Mouse (Mus musculus) ES-E14 (cell line): ENCODE measurements at regions not wholly inside any gene's neighbourhood (a gene's known extent, or its start where the extent isn't known, plus 50 kb on each side); places are given as distances from the start of the nearest gene placed in this dataset.

Experiments used
- DNase-seq: peaks from one replicate; pipeline ENCODE4 v3.0.0-alpha.2; 2013; ENCODE audit warnings: low read depth, low spot score
- H3K27ac ChIP-seq: 2 replicates; pipeline ENCODE4 v1.5.1; 2012; ENCODE audit warnings: low read depth, mild to moderate bottlenecking, low read length, moderate library complexity, mixed read lengths; ENCODE audit not compliant: poor library complexity, insufficient read depth, severe bottlenecking
- H3K36me3 ChIP-seq: 2 replicates; pipeline ENCODE4 v1.6.1; 2012; ENCODE audit warnings: mild to moderate bottlenecking, low read length, moderate library complexity, mixed read lengths; ENCODE audit not compliant: control insufficient read depth, poor library complexity, insufficient read depth, severe bottlenecking
- H3K4me1 ChIP-seq, 2 experiments: fragments of 150-350 bp in 1 of 2; sonication (generic) in 1 of 2; 2 replicates each; pipeline ENCODE4 v1.6.1; 2012; ENCODE audit warnings: low read length in 2 of 2, mild to moderate bottlenecking in 1 of 2, mixed read lengths in 1 of 2; ENCODE audit not compliant: control insufficient read depth in 2 of 2, insufficient read depth in 2 of 2, poor library complexity in 1 of 2
- H3K4me3 ChIP-seq, 2 experiments: fragments of 150-350 bp in 1 of 2; sonication (generic) in 1 of 2; 2 replicates each; pipeline ENCODE4 v1.5.1; 2012; ENCODE audit warnings: low read length in 2 of 2, low read depth in 1 of 2, mild to moderate bottlenecking in 1 of 2, mixed read lengths in 1 of 2; ENCODE audit not compliant: insufficient read depth in 1 of 2, poor library complexity in 1 of 2, severe bottlenecking in 1 of 2
- H3K9ac ChIP-seq: 2 replicates; pipeline ENCODE4 v1.6.1; 2012; ENCODE audit warnings: low read depth, mild to moderate bottlenecking, low read length, mixed read lengths; ENCODE audit not compliant: poor library complexity, insufficient read depth, severe bottlenecking
- H3K9me3 ChIP-seq: fragments of 150-350 bp; sonication (generic); 2 replicates; pipeline ENCODE4 v1.6.1; 2012; ENCODE audit warnings: low read depth, mild to moderate bottlenecking, low read length; ENCODE audit not compliant: control insufficient read depth, insufficient read depth
- CHD2 ChIP-seq: IDR thresholded peaks from 2 replicates; pipeline ENCODE4 v1.6.1; 2014; ENCODE audit warnings: mild to moderate bottlenecking, low read depth, low read length, inconsistent platforms
- HCFC1 ChIP-seq: IDR thresholded peaks from 2 replicates; pipeline ENCODE4 v1.6.1; 2012; ENCODE audit warnings: low read length, inconsistent platforms, borderline replicate concordance; ENCODE audit not compliant: insufficient read depth
- MAFK ChIP-seq: IDR thresholded peaks from 2 replicates; pipeline ENCODE4 v1.6.1; 2014; ENCODE audit warnings: mild to moderate bottlenecking, low read depth, low read length, inconsistent platforms; ENCODE audit not compliant: insufficient read depth
- ZC3H11A ChIP-seq: IDR thresholded peaks from 2 replicates; pipeline ENCODE4 v1.6.1; 2012; ENCODE audit warnings: low read depth, mild to moderate bottlenecking, inconsistent platforms, low read length, borderline replicate concordance
- ZNF384 ChIP-seq: IDR thresholded peaks from 2 replicates; pipeline ENCODE4 v1.6.1; 2012; ENCODE audit warnings: low read depth, low read length, inconsistent platforms
- in situ Hi-C, 2 experiments: fragments of 600-800 bp; cut with MboI; formaldehyde crosslinking; loops; one replicate each; pipeline ENCODE4 v1.15.1; 2025; ENCODE audit warnings: low sequenced_read_pairs in 2 of 2, inconsistent platforms in 1 of 2; ENCODE audit not compliant: unreplicated experiment in 2 of 2

GRCm38 (mm10) chr7:113069336-113069924 lies 115.7 kb downstream of the Rassf10 start:
- TF ChIP-seq ZNF384 (no peak), MAFK (no peak), HCFC1 (no peak), ZC3H11A (no peak), CHD2 (no peak)
- no peak for DNase-seq
- Histone ChIP-seq H3K27ac (no peak overlapping the region), H3K9me3 (no peaks in the 10 kb centered on the region), H3K4me3 (no peak overlapping the region), H3K36me3 (no peaks in the 10 kb centered on the region), H3K9ac (no peak overlapping the region), H3K4me1 (no peaks in the 10 kb centered on the region)
- in situ Hi-C loops, result no loop called here

- Histone ChIP-seq H3K27ac (no peak overlapping the region), H3K4me3 (no peak overlapping the region), H3K9me3 (no peaks in the 10 kb centered on the region), H3K4me1 (no peaks in the 10 kb centered on the region), H3K36me3 (no peaks in the 10 kb centered on the region), H3K9ac (no peak overlapping the region)
- in situ Hi-C loops, result no loop called here
- TF ChIP-seq MAFK (no peak), CHD2 (no peak), ZNF384 (no peak), ZC3H11A (no peak), HCFC1 (no peak)
- no peak for DNase-seq
These were observed 117.7 kb downstream of the Rassf10 start for GRCm38 (mm10) chr7:113071418-113071817.

- no peak for DNase-seq
- no peaks in the 10 kb centered on the region for H3K9me3 ChIP-seq
- no peaks in the 10 kb centered on the region for H3K36me3 ChIP-seq
- in situ Hi-C loops, result no loop called here
- no peak overlapping the region for H3K4me3 ChIP-seq
- H3K4me1 ChIP-seq, result no peaks in the 10 kb centered on the region
- H3K27ac ChIP-seq, result no peak overlapping the region
- TF ChIP-seq HCFC1 (no peak), ZNF384 (no peak), CHD2 (no peak), MAFK (no peak), ZC3H11A (no peak)
- H3K9ac ChIP-seq, result no peak overlapping the region
These were observed 120.0 kb downstream of the Rassf10 start for GRCm38 (mm10) chr7:113073781-113074180.

GRCm38 (mm10) chr7:113075371-113075770 lies 121.6 kb downstream of the Rassf10 start:
- no peaks in the 10 kb centered on the region for H3K36me3 ChIP-seq
- no peak overlapping the region for H3K4me3 ChIP-seq
- H3K4me1 ChIP-seq, result peaks cover 4% of the 10 kb centered on the region in 2 experiments; a peak in 3 of 4 replicates
- no peaks in the 10 kb centered on the region for H3K9me3 ChIP-seq
- no peak overlapping the region for H3K27ac ChIP-seq
- TF ChIP-seq HCFC1 (no peak), CHD2 (no peak), ZNF384 (no peak), ZC3H11A (no peak), MAFK (no peak)
- no peak for DNase-seq
- no peak overlapping the region for H3K9ac ChIP-seq
- in situ Hi-C loops, result no loop called here

- peaks cover 4 to 8% of the 10 kb centered on the region in 2 experiments for H3K4me1 ChIP-seq
- no peak for DNase-seq
- TF ChIP-seq ZNF384 (no peak), ZC3H11A (no peak), MAFK (no peak), CHD2 (no peak), HCFC1 (no peak)
- H3K9me3 ChIP-seq, result no peaks in the 10 kb centered on the region
- H3K9ac ChIP-seq, result no peak overlapping the region
- no peak overlapping the region for H3K4me3 ChIP-seq
- H3K27ac ChIP-seq, result no peak overlapping the region
- no peaks in the 10 kb centered on the region for H3K36me3 ChIP-seq
- in situ Hi-C loops, result no loop called here
These were observed 122.5 kb downstream of the Rassf10 start for GRCm38 (mm10) chr7:113076243-113076642.
